Mouse (Mus musculus) gonadal fat pad, adult 2 months (tissue): ENCODE data around the gene Cpm. TPM values are rescaled to one million over a fixed set of nuclear protein-coding genes. Genes with fewer than 3 reads are reported as not detected.

ENCODE experiments used
- polyA plus RNA-seq: library from polyadenylated mRNA; depleted of rRNA; stranded (reverse); fragments of >200 nt; gene quantifications from 2 replicates; pipeline ENCODE4 v1.2.3, GENCODE M21; 2012; rRNA removed

Cpm gene
- polyA plus RNA-seq, 1 experiment: 13.7 TPM

Other genes starting within 250 kb of the Cpm start
- 42.3 and 45.8 TPM in 2 replicates for gene Cpsf6, start 249.5 kb upstream of the Cpm start, polyA plus RNA-seq
- gene Mdm2, start 81.3 kb downstream of the Cpm start, polyA plus RNA-seq: 23.3 and 31.6 TPM in 2 replicates
- 8.2 and 8.3 TPM in 2 replicates for gene Slc35e3, start 116.9 kb downstream of the Cpm start, polyA plus RNA-seq
- gene Nup107, start 163.2 kb downstream of the Cpm start, polyA plus RNA-seq: 6.5 and 7.7 TPM in 2 replicates
- gene Rap1b, start 216.5 kb downstream of the Cpm start, polyA plus RNA-seq: 37.5 and 41.1 TPM in 2 replicates